Mouse (Mus musculus) intestine, embryonic 14.5 days (tissue): Measurements from ENCODE around the gene Smarca2. TPM values are rescaled to one million over a fixed set of nuclear protein-coding genes. Genes with fewer than 3 reads are reported as not detected.

ENCODE experiments used
- ATAC-seq: fragments of 200-750 bp; cut with Nextera tagmentation; replicated peaks from 2 replicates; pipeline ENCODE4 v1.8.0; 2017; ENCODE audit warnings: low read depth, moderate number of reproducible peaks, moderate TSS enrichment, moderate library complexity; ENCODE audit not compliant: low FRiP score, low TSS enrichment
- DNase-seq: peaks from one replicate; pipeline ENCODE4 v3.0.0-alpha.2; 2018; ENCODE audit warnings: low spot score
- H3K27ac ChIP-seq: fragments of 300-500 bp; sonication (generic); 2 replicates; pipeline ENCODE4 v1.5.1; 2014; ENCODE audit warnings: low read depth, mild to moderate bottlenecking, control low read depth
- H3K27me3 ChIP-seq: fragments of 300-500 bp; sonication (generic); replicated peaks from 2 replicates; pipeline ENCODE4 v1.6.1; 2014; ENCODE audit warnings: low read length, control low read depth; ENCODE audit not compliant: control insufficient read depth, insufficient read depth
- H3K36me3 ChIP-seq: fragments of 300-500 bp; sonication (generic); 2 replicates; pipeline ENCODE4 v1.6.1; 2014; ENCODE audit warnings: low read length, control low read depth; ENCODE audit not compliant: control insufficient read depth, insufficient read depth
- H3K4me1 ChIP-seq: fragments of 300-500 bp; sonication (generic); replicated peaks from 2 replicates; pipeline ENCODE4 v1.6.1; 2014; ENCODE audit warnings: low read length, control low read depth, mixed read lengths; ENCODE audit not compliant: control insufficient read depth, insufficient read depth
- H3K4me2 ChIP-seq: fragments of 300-500 bp; sonication (generic); 2 replicates; pipeline ENCODE4 v1.6.1; 2014; ENCODE audit warnings: low read length
- H3K4me3 ChIP-seq: fragments of 300-500 bp; sonication (generic); 2 replicates; pipeline ENCODE4 v1.5.1; 2014; ENCODE audit warnings: low read depth, low read length, control low read depth, mixed read lengths
- H3K9ac ChIP-seq: fragments of 300-500 bp; sonication (generic); 2 replicates; pipeline ENCODE4 v1.6.1; 2014; ENCODE audit warnings: mild to moderate bottlenecking, low read length
- H3K9me3 ChIP-seq: fragments of 300-500 bp; sonication (generic); 2 replicates; pipeline ENCODE4 v1.6.1; 2016; ENCODE audit warnings: low read length, control low read depth; ENCODE audit not compliant: control insufficient read depth
- WGBS: fragments of 180-500 bp; shearing (Covaris S2); extraction: QIAGEN DNeasy Blood & Tissue Kit; methylation state at CpG from one replicate; pipeline ENCODE4 v1.1.7; 2014; 5-methylcytosine and 5-hydroxymethylcytosine counted together
- polyA plus RNA-seq: library from polyadenylated mRNA; unstranded; fragments of >200 nt; fragmentation: Nextera tagmentation; extraction: Ambion mirVana; gene quantifications from 2 replicates; pipeline ENCODE4 v1.2.1, GENCODE M21; 2014

Gene Smarca2
- polyA plus RNA-seq, result 47.0 and 50.0 TPM in 2 replicates

- ATAC-seq, result peak; percentile 92
- Histone ChIP-seq H3K27ac (peak within 1 kb of the TSS; percentile 92), H3K36me3 (no peaks in the 10 kb centered on the region), H3K27me3 (no peaks in the 10 kb centered on the region), H3K4me2 (peak within 1 kb of the TSS; percentile 97), H3K9ac (peak within 1 kb of the TSS; percentile 64), H3K4me3 (peak within 1 kb of the TSS; percentile 63), H3K9me3 (no peaks in the 10 kb centered on the region), H3K4me1 (peaks cover 7% of the 10 kb centered on the region; the same call in 1 of the 2 replicates)
- under 1% methylated on average over 45 of the region's 45 CpGs for WGBS
- DNase-seq, result peak; percentile 93
Measured at GRCm38 (mm10) chr19:26604755-26605300, at the start of gene Smarca2. Gene Smarca2 (plus strand): TSS chr19:26605050.

DNA sequence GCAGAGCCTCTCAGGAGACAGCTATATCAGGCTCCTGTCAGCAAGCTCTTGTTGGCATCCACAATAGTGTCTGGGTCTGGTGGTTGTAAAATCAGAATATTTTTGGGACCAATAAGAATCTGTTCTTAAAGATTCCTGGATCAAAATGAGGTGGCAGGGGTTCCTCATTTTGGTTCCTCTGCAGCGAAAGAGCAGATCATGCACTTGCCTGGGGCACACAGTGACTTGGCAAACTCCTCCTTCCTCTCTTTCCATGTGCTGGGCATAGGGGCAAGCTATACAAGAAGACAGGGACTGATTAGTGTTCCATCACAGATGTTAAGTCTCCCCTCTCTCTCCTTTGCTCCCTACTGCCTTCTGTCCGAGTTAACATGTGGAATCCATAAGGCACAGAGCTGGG, 40.0 kb upstream of the Smarca2 start:
- Histone ChIP-seq H3K4me1 (no peaks in the 10 kb centered on the region; the same call in 1 of the 2 replicates), H3K4me2 (no peak overlapping the region), H3K9ac (no peak overlapping the region), H3K4me3 (no peak overlapping the region), H3K27me3 (no peaks in the 10 kb centered on the region), H3K36me3 (no peaks in the 10 kb centered on the region), H3K27ac (no peak overlapping the region), H3K9me3 (no peaks in the 10 kb centered on the region)
- DNase-seq, result no peak
- 63% methylated on average over 2 of the region's 2 CpGs for WGBS
- no peak for ATAC-seq

DNA sequence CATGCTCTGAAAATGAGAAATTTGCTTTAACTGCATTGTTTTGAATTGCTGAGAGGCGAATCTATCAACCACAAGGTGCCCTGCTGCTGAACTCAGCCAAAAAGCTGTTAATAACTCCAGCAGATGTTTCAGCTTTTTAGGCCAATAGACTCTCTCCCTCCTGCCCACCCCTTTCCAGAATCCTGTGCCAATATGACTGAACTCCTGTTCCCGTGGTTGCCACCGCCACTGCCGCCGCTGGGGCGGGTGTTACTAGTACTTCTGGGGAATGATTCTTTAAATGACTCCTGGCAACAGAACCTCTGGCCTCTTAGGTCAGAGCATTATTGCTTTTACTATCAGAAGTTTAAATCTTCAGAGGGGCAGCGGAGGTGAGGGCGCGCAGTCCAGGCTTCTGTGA, 38.7 kb upstream of the Smarca2 start:
- no peak for ATAC-seq
- 21% methylated on average over 9 of the region's 9 CpGs for WGBS
- Histone ChIP-seq H3K36me3 (no peaks in the 10 kb centered on the region), H3K4me1 (no peaks in the 10 kb centered on the region; the same call in 1 of the 2 replicates), H3K4me2 (no peak overlapping the region; the same call in 1 of the 2 replicates), H3K4me3 (no peak overlapping the region), H3K27ac (no peak overlapping the region), H3K9me3 (no peaks in the 10 kb centered on the region), H3K27me3 (no peaks in the 10 kb centered on the region), H3K9ac (no peak overlapping the region)
- DNase-seq, result no peak

DNA sequence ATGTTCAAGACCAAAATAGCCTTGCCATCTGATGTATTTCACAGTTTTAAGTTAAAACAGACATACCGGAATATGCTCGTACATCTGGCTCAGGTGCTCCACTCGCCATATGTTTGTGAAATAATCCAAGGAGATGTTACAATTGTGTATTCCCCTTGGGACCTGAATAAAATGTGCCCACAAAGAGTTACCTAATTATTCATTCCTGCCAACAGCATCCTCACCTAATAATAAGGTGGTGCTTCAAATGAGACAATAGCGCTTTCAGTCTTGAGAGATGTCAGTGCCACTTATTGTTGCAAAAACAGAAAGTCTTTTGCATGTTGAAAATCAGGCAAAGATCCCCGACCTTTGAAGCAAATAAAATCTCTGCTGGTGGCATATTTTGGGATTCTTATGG, 36.6 kb upstream of the Smarca2 start:
- Histone ChIP-seq H3K4me3 (no peak overlapping the region), H3K36me3 (no peaks in the 10 kb centered on the region), H3K27me3 (no peaks in the 10 kb centered on the region), H3K4me1 (peaks cover 4% of the 10 kb centered on the region; the same call in 1 of the 2 replicates), H3K9me3 (no peaks in the 10 kb centered on the region), H3K4me2 (no peak overlapping the region), H3K9ac (no peak overlapping the region), H3K27ac (no peak overlapping the region)
- 82% methylated on average over 5 of the region's 5 CpGs for WGBS
- ATAC-seq (no peak), DNase-seq (no peak)

DNA sequence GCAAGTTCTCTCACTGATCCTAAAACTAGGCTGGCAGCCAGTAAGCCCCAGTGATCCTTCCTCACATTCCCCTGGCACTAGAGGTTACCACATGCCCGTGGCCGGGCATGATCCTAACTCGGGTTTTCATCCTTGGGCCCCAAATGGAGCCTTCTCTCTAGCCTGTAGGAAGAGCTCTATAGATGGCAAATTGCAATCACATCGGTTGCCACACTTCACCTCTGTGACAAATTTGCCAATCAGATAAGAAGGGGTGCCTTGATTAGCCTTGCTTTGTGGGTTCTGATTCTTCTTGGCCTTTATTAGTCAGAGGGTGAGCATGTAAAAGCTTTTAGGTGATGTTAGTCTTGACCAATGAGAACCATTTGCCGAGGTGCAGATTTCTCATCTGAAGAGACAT, 35.9 kb upstream of the Smarca2 start:
- H3K27me3 ChIP-seq, result no peaks in the 10 kb centered on the region
- H3K9me3 ChIP-seq, result no peaks in the 10 kb centered on the region
- H3K36me3 ChIP-seq, result no peaks in the 10 kb centered on the region
- H3K9ac ChIP-seq, result no peak overlapping the region
- ATAC-seq, result no peak
- no peak overlapping the region for H3K27ac ChIP-seq
- no peak overlapping the region for H3K4me3 ChIP-seq
- H3K4me2 ChIP-seq, result no peak overlapping the region
- 94% methylated on average over 5 of the region's 5 CpGs for WGBS
- H3K4me1 ChIP-seq, result peaks cover 4% of the 10 kb centered on the region; the same call in 1 of the 2 replicates
- no peak for DNase-seq

GRCm38 (mm10) chr19:26569461-26569860, 35.4 kb upstream of the Smarca2 start:
- Histone ChIP-seq H3K9ac (no peak overlapping the region), H3K36me3 (no peaks in the 10 kb centered on the region), H3K9me3 (no peaks in the 10 kb centered on the region), H3K27me3 (no peaks in the 10 kb centered on the region), H3K4me3 (no peak overlapping the region), H3K27ac (no peak overlapping the region), H3K4me2 (no peak overlapping the region), H3K4me1 (peaks cover 4% of the 10 kb centered on the region; the same call in 1 of the 2 replicates)
- 83% methylated on average over 1 of the region's 1 CpGs for WGBS
- DNase-seq (no peak), ATAC-seq (no peak)

DNA sequence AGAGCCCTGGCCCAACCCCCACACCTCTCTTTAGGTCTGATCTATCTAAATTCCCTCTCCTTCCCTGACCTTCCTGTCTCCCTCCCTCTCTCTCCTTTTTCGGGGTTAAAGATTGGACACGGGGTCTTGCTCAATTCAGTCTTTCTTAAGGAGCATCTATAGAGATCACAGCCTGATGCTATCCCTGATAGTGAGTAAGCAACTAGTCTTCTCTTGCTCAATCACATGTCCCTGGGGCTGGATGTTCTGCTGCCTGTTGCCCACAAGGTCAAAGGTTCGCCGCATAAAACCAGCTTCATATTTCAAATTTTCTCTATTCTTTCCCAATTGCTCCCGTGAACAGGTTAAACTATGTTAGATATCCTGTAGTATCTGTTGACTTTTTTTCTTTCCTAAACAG, 25.2 kb upstream of the Smarca2 start:
- H3K27me3 ChIP-seq, result no peaks in the 10 kb centered on the region
- H3K9ac ChIP-seq, result no peak overlapping the region
- H3K9me3 ChIP-seq, result no peaks in the 10 kb centered on the region
- no peak overlapping the region for H3K27ac ChIP-seq
- H3K4me2 ChIP-seq, result no peak overlapping the region
- DNase-seq (no peak), ATAC-seq (no peak)
- H3K4me3 ChIP-seq, result no peak overlapping the region
- no peaks in the 10 kb centered on the region for H3K4me1 ChIP-seq
- WGBS, result 77% methylated on average over 5 of the region's 5 CpGs
- H3K36me3 ChIP-seq, result no peaks in the 10 kb centered on the region

- WGBS, result 84% methylated on average over 1 of the region's 1 CpGs
- Histone ChIP-seq H3K27ac (no peak overlapping the region), H3K4me1 (no peaks in the 10 kb centered on the region), H3K4me3 (no peak overlapping the region), H3K9ac (no peak overlapping the region), H3K9me3 (no peaks in the 10 kb centered on the region), H3K36me3 (no peaks in the 10 kb centered on the region), H3K4me2 (no peak overlapping the region), H3K27me3 (no peaks in the 10 kb centered on the region)
- ATAC-seq, result no peak
- DNase-seq, result no peak
Measured at GRCm38 (mm10) chr19:26580061-26580460, 24.8 kb upstream of the Smarca2 start.

DNA sequence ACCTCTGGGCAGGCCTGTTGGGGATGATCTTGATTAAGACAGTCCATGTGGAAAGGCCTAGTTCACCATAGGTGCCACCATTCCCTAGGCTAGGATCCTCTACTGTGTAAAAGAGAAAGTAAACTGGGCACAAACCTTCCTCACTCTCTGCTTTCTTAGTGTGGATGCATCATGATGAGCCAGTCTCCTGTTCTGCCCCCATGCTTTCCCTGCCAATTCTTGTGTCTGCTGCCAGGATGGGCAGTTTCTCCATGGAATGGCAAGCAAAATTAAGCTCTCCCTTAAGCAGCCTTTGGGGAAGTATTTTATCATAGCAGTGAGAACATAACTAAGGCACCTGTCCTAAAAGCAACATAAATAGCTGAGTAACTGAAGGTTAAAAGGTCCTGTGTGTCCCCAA, 10.2 kb upstream of the Smarca2 start:
- Histone ChIP-seq H3K9me3 (no peaks in the 10 kb centered on the region), H3K9ac (no peak overlapping the region), H3K27me3 (no peaks in the 10 kb centered on the region), H3K27ac (no peak overlapping the region), H3K4me2 (no peak overlapping the region), H3K4me1 (0 out of 2 replicates have a peak, but pooled peaks cover 3% of the 10 kb centered on the region), H3K36me3 (no peaks in the 10 kb centered on the region), H3K4me3 (no peak overlapping the region)
- ATAC-seq (no peak), DNase-seq (no peak)
